Mouse (Mus musculus) myocyte (in vitro differentiated cells): Measurements from ENCODE around the gene Gm4307. TPM values are rescaled to one million over a fixed set of nuclear protein-coding genes. Genes with fewer than 3 reads are reported as not detected.
"Not testable (repeated sequence)": the region's sequence is repeated elsewhere in the genome, so short reads cannot be mapped to it uniquely, and the experiment has no call there.

ENCODE experiments used
- H3K27me3 ChIP-seq: one replicate; pipeline ENCODE4 v1.6.1; 2011; ENCODE audit not compliant: control insufficient read depth, insufficient read depth, insufficient read length
- H3K36me3 ChIP-seq: one replicate; pipeline ENCODE4 v1.6.1; 2011; ENCODE audit not compliant: control insufficient read depth, insufficient read depth
- H3K4me2 ChIP-seq: one replicate; pipeline ENCODE4 v1.6.1; 2011; ENCODE audit warnings: low read depth, control low read depth
- H3K4me3 ChIP-seq: one replicate; pipeline ENCODE4 v1.5.1; 2011; ENCODE audit warnings: mild to moderate bottlenecking, control low read depth, moderate library complexity
- H3K79me2 ChIP-seq: one replicate; pipeline ENCODE4 v1.6.1; 2011; ENCODE audit not compliant: control insufficient read depth, insufficient read depth
- H3ac ChIP-seq: one replicate; pipeline ENCODE4 v1.6.1; 2011; ENCODE audit not compliant: control insufficient read depth, insufficient read length
- polyA plus RNA-seq: library from polyadenylated mRNA; unstranded; fragments of >200 nt; fragmentation: generic; extraction: Trizol; gene quantifications from one replicate; pipeline ENCODE4 v1.2.1, GENCODE M21; 2012; ENCODE audit warnings: missing spikeins

Gene Gm4307
- not detected for polyA plus RNA-seq

- not testable (repeated sequence) for H3ac ChIP-seq, H3K27me3 ChIP-seq, H3K4me3 ChIP-seq, H3K36me3 ChIP-seq, H3K4me2 ChIP-seq, H3K79me2 ChIP-seq
Observed at GRCm38 (mm10) chr10:100361038-100361437, at the start of gene Gm4307. Gene Gm4307, plus strand, starts transcription at chr10:100361338.

DNA sequence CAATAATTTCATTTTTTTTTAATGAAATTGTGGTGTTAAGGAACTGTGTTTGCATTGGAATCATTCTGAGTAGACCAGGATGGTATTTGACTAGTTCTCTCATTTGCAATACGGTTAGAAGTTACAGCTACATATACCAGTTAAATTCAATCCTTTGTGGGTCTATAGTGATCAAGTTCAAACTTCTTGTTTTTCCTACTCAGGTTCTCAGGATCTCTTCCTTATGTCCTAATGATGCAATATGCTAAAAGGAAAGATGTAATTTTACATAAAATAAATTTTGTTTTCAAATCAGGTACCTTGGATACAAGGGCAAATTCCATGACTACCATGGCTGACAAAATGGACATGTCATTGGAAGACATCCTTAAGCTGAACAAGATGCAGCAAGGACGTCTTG lies 25.8 kb upstream of the Gm4307 start, which contains the start of gene Gm4301:
Gm4301 (plus strand) TSS at position 301 of the 400 bp plus-strand sequence.
- not testable (repeated sequence) for H3K4me2 ChIP-seq, H3K36me3 ChIP-seq, H3K4me3 ChIP-seq, H3K79me2 ChIP-seq, H3ac ChIP-seq, H3K27me3 ChIP-seq

DNA sequence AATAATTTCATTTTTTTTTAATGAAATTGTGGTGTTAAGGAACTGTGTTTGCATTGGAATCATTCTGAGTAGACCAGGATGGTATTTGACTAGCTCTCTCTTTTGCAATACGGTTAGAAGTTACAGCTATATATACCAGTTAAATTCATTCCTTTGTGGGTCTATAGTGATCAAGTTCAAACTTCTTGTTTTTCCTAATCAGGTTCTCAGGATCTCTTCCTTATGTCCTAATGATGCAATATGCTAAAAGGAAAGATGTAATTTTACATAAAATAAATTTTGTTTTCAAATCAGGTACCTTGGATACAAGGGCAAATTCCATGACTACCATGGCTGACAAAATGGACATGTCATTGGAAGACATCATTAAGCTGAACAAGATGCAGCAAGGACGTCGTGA lies 20.6 kb upstream of the Gm4307 start, which contains the start of gene Gm4302:
Gm4302 (plus strand) TSS at position 301 of the 400 bp plus-strand sequence.
- H3K79me2 ChIP-seq, H3K4me3 ChIP-seq, H3K4me2 ChIP-seq, H3K36me3 ChIP-seq, H3K27me3 ChIP-seq, H3ac ChIP-seq: not testable (repeated sequence)

GRCm38 (mm10) chr10:100345672-100346071 lies 15.5 kb upstream of the Gm4307 start, which contains the start of gene Gm4303:
Gene Gm4303, plus strand, starts transcription at chr10:100345972.
- not testable (repeated sequence) for H3K4me3 ChIP-seq, H3K27me3 ChIP-seq, H3K79me2 ChIP-seq, H3ac ChIP-seq, H3K4me2 ChIP-seq, H3K36me3 ChIP-seq

GRCm38 (mm10) chr10:100350793-100351192 lies 10.3 kb upstream of the Gm4307 start, which contains the start of gene Gm4305:
Gene Gm4305, plus strand, starts transcription at chr10:100351093.
- H3K4me3 ChIP-seq, H3K4me2 ChIP-seq, H3ac ChIP-seq, H3K27me3 ChIP-seq, H3K36me3 ChIP-seq, H3K79me2 ChIP-seq: not testable (repeated sequence)

DNA sequence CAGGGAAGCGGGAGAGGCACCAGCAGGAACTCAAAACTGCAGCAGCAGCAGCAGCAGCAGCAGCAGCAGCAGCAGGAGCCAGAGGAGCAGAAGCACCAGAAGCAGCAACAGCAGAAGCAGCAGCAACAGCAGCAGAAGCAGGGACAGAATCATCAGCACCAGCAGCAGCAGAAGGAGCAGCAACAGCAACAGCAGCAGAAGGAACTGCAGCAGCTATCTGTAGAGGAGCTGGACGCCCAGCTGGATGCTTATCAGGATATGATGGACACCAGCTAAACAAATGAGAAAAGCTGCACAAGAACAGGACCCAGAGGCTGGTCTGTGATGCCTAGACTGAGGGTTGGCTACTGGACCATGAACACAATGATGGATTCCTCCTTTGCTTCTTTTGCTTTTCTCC lies 4.3 kb upstream of the Gm4307 start:
- not testable (repeated sequence) for H3K27me3 ChIP-seq, H3K4me2 ChIP-seq, H3ac ChIP-seq, H3K79me2 ChIP-seq, H3K4me3 ChIP-seq, H3K36me3 ChIP-seq

DNA sequence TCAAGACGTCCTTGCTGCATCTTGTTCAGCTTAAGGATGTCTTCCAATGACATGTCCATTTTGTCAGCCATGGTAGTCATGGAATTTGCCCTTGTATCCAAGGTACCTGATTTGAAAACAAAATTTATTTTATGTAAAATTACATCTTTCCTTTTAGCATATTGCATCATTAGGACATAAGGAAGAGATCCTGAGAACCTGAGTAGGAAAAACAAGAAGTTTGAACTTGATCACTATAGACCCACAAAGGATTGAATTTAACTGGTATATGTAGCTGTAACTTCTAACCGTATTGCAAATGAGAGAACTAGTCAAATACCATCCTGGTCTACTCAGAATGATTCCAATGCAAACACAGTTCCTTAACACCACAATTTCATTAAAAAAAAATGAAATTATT lies 21.3 kb downstream of the Gm4307 start, which contains the start of gene Gm4312:
Gm4312 (minus strand) TSS at position 101 of the 400 bp plus-strand sequence.
- not testable (repeated sequence) for H3K4me2 ChIP-seq, H3ac ChIP-seq, H3K36me3 ChIP-seq, H3K79me2 ChIP-seq, H3K4me3 ChIP-seq, H3K27me3 ChIP-seq

DNA sequence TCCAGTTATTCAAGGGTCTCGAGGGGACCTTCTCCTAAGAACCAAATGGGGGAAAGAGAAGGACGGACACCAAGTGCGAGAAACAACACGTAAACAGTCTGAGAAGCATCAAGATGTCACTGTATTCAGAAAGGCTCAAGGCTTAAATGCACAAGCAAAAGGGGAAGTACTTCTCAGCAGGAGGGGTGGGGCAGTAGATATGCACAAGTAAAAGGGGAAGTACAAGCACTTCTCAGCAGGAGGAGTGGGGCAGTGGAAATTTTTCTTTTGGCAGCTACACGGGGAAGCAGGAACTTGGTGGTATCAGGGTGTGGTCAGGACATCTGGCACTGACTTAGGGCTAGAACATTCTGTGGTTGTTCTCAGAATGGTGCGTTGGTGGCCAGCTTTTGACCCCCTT lies 41.2 kb downstream of the Gm4307 start:
- H3ac ChIP-seq, H3K36me3 ChIP-seq, H3K27me3 ChIP-seq, H3K79me2 ChIP-seq, H3K4me2 ChIP-seq, H3K4me3 ChIP-seq: not testable (repeated sequence)

Other genes with a start within 250 kb of the Gm4307 start
- gene Gm4301, start 25.7 kb upstream of the Gm4307 start, polyA plus RNA-seq = not detected
- not detected for gene Gm4302, start 20.5 kb upstream of the Gm4307 start, polyA plus RNA-seq
- gene Gm4303, start 15.4 kb upstream of the Gm4307 start, polyA plus RNA-seq = not detected
- not detected for gene Gm4305, start 10.2 kb upstream of the Gm4307 start, polyA plus RNA-seq
- not detected for gene Gm4312, start 21.2 kb downstream of the Gm4307 start, polyA plus RNA-seq
- gene Tmtc3, start 126.0 kb downstream of the Gm4307 start, polyA plus RNA-seq = 2.1 TPM
- 0.89 TPM for gene Cep290, start 126.2 kb downstream of the Gm4307 start, polyA plus RNA-seq
- gene 4930430F08Rik, start 229.1 kb downstream of the Gm4307 start, polyA plus RNA-seq = 9.5 TPM
- gene 1700017N19Rik, start 229.1 kb downstream of the Gm4307 start, polyA plus RNA-seq = not detected